8 mouse cellular contexts compared by ENCODE assay signal in genomic region chr10:127338930-127339682, GRCm38 (mm10). TPM values are rescaled to one million over a fixed set of nuclear protein-coding genes. Genes with fewer than 3 reads are reported as not detected.
DNase-seq lines count a peak whose midpoint lies in the region; ATAC-seq and TF ChIP-seq lines count a peak whose summit lies in the region.

No protein-coding gene starts in this region.

- peak overlapping the region; percentile 93 for H3K4me2 ChIP-seq in heart, embryonic 11.5 days
- H3K4me2 ChIP-seq in kidney, embryonic 16.5 days (replicated peaks; ENCODE audit: low read depth, low read length): peak overlapping the region; percentile 99
- peak overlapping the region; percentile 95 for H3K4me2 ChIP-seq in liver, embryonic 11.5 days
- peak overlapping the region; percentile 92 for H3K4me2 ChIP-seq in stomach, embryonic 14.5 days (replicated peaks; ENCODE audit: low read depth, low read length)

- peak overlapping the region; percentile 26 for H3K4me3 ChIP-seq in erythroblast, embryonic 14.5 days (replicated peaks)
- H3K4me3 ChIP-seq in heart, embryonic 11.5 days (ENCODE audit: low read depth, low read length): peak overlapping the region; percentile 49
- H3K4me3 ChIP-seq in kidney, embryonic 16.5 days (ENCODE audit: low read length): peak overlapping the region; percentile 62
- peak overlapping the region; percentile 55 for H3K4me3 ChIP-seq in liver, embryonic 11.5 days (ENCODE audit: low read depth, low read length)
- peak overlapping the region; percentile 57 for H3K4me3 ChIP-seq in stomach, embryonic 14.5 days (ENCODE audit: low read depth, low read length)

- TF ChIP-seq POLR2A in brain, embryonic 14.5 days (IDR thresholded peaks at IDR 0.05; ENCODE audit: borderline replicate concordance, extremely low read depth, insufficient read depth, insufficient read length, poor library complexity, severe bottlenecking): no peak

- peaks cover 18% of the 10 kb centered on the region for H3K4me1 ChIP-seq in erythroblast, embryonic 14.5 days (ENCODE audit: control insufficient read depth)
- H3K4me1 ChIP-seq in heart, embryonic 11.5 days (ENCODE audit: control insufficient read depth, insufficient read depth, low read length): peaks cover 21% of the 10 kb centered on the region
- peaks cover 26% of the 10 kb centered on the region for H3K4me1 ChIP-seq in kidney, embryonic 16.5 days (ENCODE audit: insufficient read depth, low read length)
- H3K4me1 ChIP-seq in liver, embryonic 11.5 days (replicated peaks; ENCODE audit: control insufficient read depth, insufficient read depth, low read length): peaks cover 22% of the 10 kb centered on the region
- H3K4me1 ChIP-seq in stomach, embryonic 14.5 days (ENCODE audit: control insufficient read depth, insufficient read depth, low read length): 0 out of 2 replicates have a peak, but pooled peaks cover 6% of the 10 kb centered on the region

- peak; percentile 90 for TF ChIP-seq CTCF in brain, embryonic 14.5 days (IDR thresholded peaks at IDR 0.05; ENCODE audit: borderline replicate concordance, extremely low read depth, insufficient read depth, insufficient read length)

- peaks cover 3% of the 10 kb centered on the region; the same call in 1 of the 2 replicates for H3K9me3 ChIP-seq in erythroblast, embryonic 14.5 days (ENCODE audit: control insufficient read depth, low read length)
- H3K9me3 ChIP-seq in heart, embryonic 11.5 days (replicated peaks; ENCODE audit: control insufficient read depth, low read length): no peaks in the 10 kb centered on the region
- H3K9me3 ChIP-seq in kidney, embryonic 16.5 days (ENCODE audit: low read length): no peaks in the 10 kb centered on the region
- H3K9me3 ChIP-seq in liver, embryonic 11.5 days (ENCODE audit: control insufficient read depth, low read length): no peaks in the 10 kb centered on the region
- H3K9me3 ChIP-seq in stomach, embryonic 14.5 days (ENCODE audit: control insufficient read depth, low read depth, low read length): no peaks in the 10 kb centered on the region

- peak; percentile 90 for DNase-seq in CD4-positive helper T cell, adult 2 months (ENCODE audit: low read depth, low spot score)
- DNase-seq in brain, embryonic 14.5 days (ENCODE audit: low read depth): peak; percentile 93
- DNase-seq in liver, embryonic 11.5 days (ENCODE audit: low spot score): peak; percentile 79
- peak; percentile 94 for DNase-seq in naive thymus-derived CD4-positive, alpha-beta T cell, adult 2 months (ENCODE audit: low read depth)

- peak; percentile 64; the same call in 1 of the 2 replicates for ATAC-seq in heart, embryonic 11.5 days (replicated peaks; ENCODE audit: insufficient number of reproducible peaks, low FRiP score, low TSS enrichment)
- ATAC-seq in kidney, embryonic 16.5 days (ENCODE audit: low FRiP score, low TSS enrichment): peak; percentile 78
- peak; percentile 80 for ATAC-seq in liver, embryonic 11.5 days (replicated peaks; ENCODE audit: low FRiP score)
- ATAC-seq in stomach, embryonic 14.5 days (ENCODE audit: insufficient number of reproducible peaks, insufficient read depth, low FRiP score, low read depth): peak; percentile 79

- WGBS in heart, embryonic 11.5 days (ENCODE audit: insufficient replicate concordance): under 1% methylated on average over 31 of the region's 31 CpGs
- under 1% methylated on average over 31 of the region's 31 CpGs for WGBS in kidney, embryonic 16.5 days
- WGBS in liver, embryonic 11.5 days: under 1% methylated on average over 31 of the region's 31 CpGs
- under 1% methylated on average over 31 of the region's 31 CpGs for WGBS in stomach, embryonic 14.5 days

- H3K36me3 ChIP-seq in erythroblast, embryonic 14.5 days (ENCODE audit: control insufficient read depth): no peaks in the 10 kb centered on the region
- no peaks in the 10 kb centered on the region for H3K36me3 ChIP-seq in heart, embryonic 11.5 days (ENCODE audit: control insufficient read depth, insufficient read depth, low read length)
- H3K36me3 ChIP-seq in kidney, embryonic 16.5 days (ENCODE audit: insufficient read depth, low read length): peaks cover 18% of the 10 kb centered on the region
- peaks cover under 1% of the 10 kb centered on the region; the same call in 1 of the 2 replicates for H3K36me3 ChIP-seq in liver, embryonic 11.5 days (ENCODE audit: control insufficient read depth, insufficient read depth, low read length)
- peaks cover 9% of the 10 kb centered on the region; the same call in 1 of the 2 replicates for H3K36me3 ChIP-seq in stomach, embryonic 14.5 days (ENCODE audit: control insufficient read depth, insufficient read depth, low read length)

- peaks cover 68% of the 10 kb centered on the region for H3K27me3 ChIP-seq in erythroblast, embryonic 14.5 days (ENCODE audit: control insufficient read depth)
- H3K27me3 ChIP-seq in heart, embryonic 11.5 days (ENCODE audit: control insufficient read depth, insufficient read depth, low read length): peaks cover 22% of the 10 kb centered on the region
- no peaks in the 10 kb centered on the region; the same call in 1 of the 2 replicates for H3K27me3 ChIP-seq in kidney, embryonic 16.5 days (ENCODE audit: insufficient read depth, low read length)
- peaks cover 41% of the 10 kb centered on the region for H3K27me3 ChIP-seq in liver, embryonic 11.5 days (replicated peaks; ENCODE audit: control insufficient read depth, insufficient read depth, low read length)
- no peaks in the 10 kb centered on the region for H3K27me3 ChIP-seq in stomach, embryonic 14.5 days (ENCODE audit: control insufficient read depth, insufficient read depth, low read length)

- peak overlapping the region; percentile 43; the same call in 1 of the 2 replicates for H3K9ac ChIP-seq in heart, embryonic 11.5 days (ENCODE audit: low read depth, low read length)
- H3K9ac ChIP-seq in kidney, embryonic 16.5 days (replicated peaks; ENCODE audit: low read length): peak overlapping the region; percentile 71
- peak overlapping the region; percentile 34; the same call in 1 of the 2 replicates for H3K9ac ChIP-seq in liver, embryonic 11.5 days (ENCODE audit: low read depth, low read length)
- peak overlapping the region; percentile 57 for H3K9ac ChIP-seq in stomach, embryonic 14.5 days (replicated peaks; ENCODE audit: low read depth, low read length)

- H3K27ac ChIP-seq in heart, embryonic 11.5 days (ENCODE audit: low read depth, low read length): peak overlapping the region; percentile 41; the same call in 1 of the 2 replicates
- peak overlapping the region; percentile 94 for H3K27ac ChIP-seq in kidney, embryonic 16.5 days (ENCODE audit: low read length)
- peak overlapping the region; percentile 64 for H3K27ac ChIP-seq in liver, embryonic 11.5 days (ENCODE audit: low read depth, low read length)
- peak overlapping the region; percentile 97 for H3K27ac ChIP-seq in stomach, embryonic 14.5 days (ENCODE audit: low read length)

RNA-seq across cellular contexts. Expression of gene Gli1, which starts 2.7 kb away (rescaled TPM):
- 7.4 and 11.3 TPM in 2 replicates for polyA plus RNA-seq in brain, embryonic 14.5 days (2012; rRNA removed)
- polyA plus RNA-seq in erythroblast, embryonic 14.5 days (2012): not detected in 2 replicates
- 0.65 and 1.2 TPM in 2 replicates for polyA plus RNA-seq in heart, embryonic 11.5 days (2014; fragmentation: Nextera tagmentation; extraction: Ambion mirVana)
- polyA plus RNA-seq in kidney, embryonic 16.5 days (2015; fragmentation: Nextera tagmentation; extraction: Ambion mirVana): 7.5 and 9.5 TPM in 2 replicates
- polyA plus RNA-seq in liver, embryonic 11.5 days (2014; fragmentation: Nextera tagmentation; extraction: Ambion mirVana): 2.1 and 2.2 TPM in 2 replicates
- polyA plus RNA-seq in stomach, embryonic 14.5 days (2014; fragmentation: Nextera tagmentation; extraction: Ambion mirVana): 15.5 and 17.6 TPM in 2 replicates

RNA-seq across cellular contexts. Expression of gene Inhbe, which starts 15.1 kb away (rescaled TPM):
- not detected in 2 replicates for polyA plus RNA-seq in brain, embryonic 14.5 days (2012; rRNA removed)
- polyA plus RNA-seq in erythroblast, embryonic 14.5 days (2012): not detected in 2 replicates
- 0.06 TPM in 1 of 2 replicates, not detected in the other for polyA plus RNA-seq in heart, embryonic 11.5 days (2014; fragmentation: Nextera tagmentation; extraction: Ambion mirVana)
- 0.08 TPM in 1 of 2 replicates, not detected in the other for polyA plus RNA-seq in kidney, embryonic 16.5 days (2015; fragmentation: Nextera tagmentation; extraction: Ambion mirVana)
- polyA plus RNA-seq in liver, embryonic 11.5 days (2014; fragmentation: Nextera tagmentation; extraction: Ambion mirVana): 0.04 and 0.09 TPM in 2 replicates
- not detected in 2 replicates for polyA plus RNA-seq in stomach, embryonic 14.5 days (2014; fragmentation: Nextera tagmentation; extraction: Ambion mirVana)

RNA-seq across cellular contexts. Expression of gene Arhgap9, which starts 17.3 kb away (rescaled TPM):
- 0.49 and 0.71 TPM in 2 replicates for polyA plus RNA-seq in brain, embryonic 14.5 days (2012; rRNA removed)
- 0.06 and 0.16 TPM in 2 replicates for polyA plus RNA-seq in erythroblast, embryonic 14.5 days (2012)
- 1.7 TPM in 2 replicates for polyA plus RNA-seq in heart, embryonic 11.5 days (2014; fragmentation: Nextera tagmentation; extraction: Ambion mirVana)
- 2.5 and 2.6 TPM in 2 replicates for polyA plus RNA-seq in kidney, embryonic 16.5 days (2015; fragmentation: Nextera tagmentation; extraction: Ambion mirVana)
- polyA plus RNA-seq in liver, embryonic 11.5 days (2014; fragmentation: Nextera tagmentation; extraction: Ambion mirVana): 22.0 and 24.4 TPM in 2 replicates
- polyA plus RNA-seq in stomach, embryonic 14.5 days (2014; fragmentation: Nextera tagmentation; extraction: Ambion mirVana): 3.2 and 3.9 TPM in 2 replicates

RNA-seq across cellular contexts. Expression of gene Mars, which starts 27.5 kb away (rescaled TPM):
- polyA plus RNA-seq in brain, embryonic 14.5 days (2012; rRNA removed): 88.2 and 102 TPM in 2 replicates
- polyA plus RNA-seq in erythroblast, embryonic 14.5 days (2012): 12.0 and 17.1 TPM in 2 replicates
- polyA plus RNA-seq in heart, embryonic 11.5 days (2014; fragmentation: Nextera tagmentation; extraction: Ambion mirVana): 104 and 105 TPM in 2 replicates
- polyA plus RNA-seq in kidney, embryonic 16.5 days (2015; fragmentation: Nextera tagmentation; extraction: Ambion mirVana): 115 and 123 TPM in 2 replicates
- polyA plus RNA-seq in liver, embryonic 11.5 days (2014; fragmentation: Nextera tagmentation; extraction: Ambion mirVana): 249 and 257 TPM in 2 replicates
- polyA plus RNA-seq in stomach, embryonic 14.5 days (2014; fragmentation: Nextera tagmentation; extraction: Ambion mirVana): 96.9 and 107 TPM in 2 replicates

RNA-seq across cellular contexts. Expression of gene Inhbc, which starts 31.1 kb away (rescaled TPM):
- polyA plus RNA-seq in brain, embryonic 14.5 days (2012; rRNA removed): not detected in 2 replicates
- polyA plus RNA-seq in erythroblast, embryonic 14.5 days (2012): not detected in 2 replicates
- polyA plus RNA-seq in heart, embryonic 11.5 days (2014; fragmentation: Nextera tagmentation; extraction: Ambion mirVana): 0.19 TPM in 1 of 2 replicates, not detected in the other
- 0.09 and 0.24 TPM in 2 replicates for polyA plus RNA-seq in kidney, embryonic 16.5 days (2015; fragmentation: Nextera tagmentation; extraction: Ambion mirVana)
- polyA plus RNA-seq in liver, embryonic 11.5 days (2014; fragmentation: Nextera tagmentation; extraction: Ambion mirVana): 1.1 and 1.4 TPM in 2 replicates
- polyA plus RNA-seq in stomach, embryonic 14.5 days (2014; fragmentation: Nextera tagmentation; extraction: Ambion mirVana): 0.35 TPM in 1 of 2 replicates, not detected in the other

Comparison
In these comparisons a context has a peak if more than half of its experiments do, and no peak if none do; other contexts are left out.
1. Peak in every context shown above with its lines: DNase-seq, ATAC-seq, H3K4me3 ChIP-seq and H3K27ac ChIP-seq.
2. H3K27ac ChIP-seq: peak in every context shown above with its lines; median percentile 97 in stomach, embryonic 14.5 days; 94 in kidney, embryonic 16.5 days; 64 in liver, embryonic 11.5 days; 41 in heart, embryonic 11.5 days.